In the genomic region with DNA sequence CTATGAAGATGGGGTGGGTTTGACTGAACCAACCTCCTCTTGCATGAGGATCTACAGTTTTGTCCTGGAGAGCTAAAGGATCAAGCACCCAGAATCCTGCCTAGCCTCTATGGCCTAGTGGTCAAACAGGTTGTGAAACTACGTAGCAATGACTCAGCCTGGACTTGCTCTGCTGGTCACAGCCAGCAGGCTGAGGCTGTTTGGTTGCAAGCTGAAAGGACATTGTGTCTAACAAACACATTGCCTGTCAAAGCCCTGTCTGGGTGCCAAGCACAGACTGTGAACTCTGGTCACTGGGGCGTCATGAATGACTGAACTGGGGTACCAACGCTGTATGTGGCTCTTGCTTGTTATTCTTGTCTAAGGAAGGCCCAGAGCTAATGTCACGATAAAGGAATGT, we compare ENCODE assay signal across 9 mouse cellular contexts. TPM values are rescaled to one million over a fixed set of nuclear protein-coding genes. Genes with fewer than 3 reads are reported as not detected.
DNase-seq lines count a peak whose midpoint lies in the region; ATAC-seq lines count a peak whose summit lies in the region.
"Had no signal": no experiment of that assay in that cellular context is flagged by ENCODE, and none has a peak within 500 bp of the region (broad histone marks: within the 10 kb centered on the region; RNA-seq: fewer than 3 reads in every experiment).

No protein-coding gene starts in this region.

- no peak overlapping the region for H3K4me3 ChIP-seq in heart, embryonic 12.5 days
- no peak overlapping the region for H3K4me3 ChIP-seq in kidney, embryonic 15.5 days (replicated peaks)
- H3K4me3 ChIP-seq in megakaryocyte, embryonic 14.5 days (replicated peaks) = peak overlapping the region; percentile 53
- H3K4me3 ChIP-seq in forebrain, embryonic 11.5 days (ENCODE audit: low read depth, low read length) = no peak overlapping the region
- H3K4me3 ChIP-seq in forebrain, embryonic 10.5 days = no peak overlapping the region

- no peaks in the 10 kb centered on the region for H3K4me1 ChIP-seq in heart, embryonic 12.5 days (replicated peaks)
- peaks cover 18% of the 10 kb centered on the region for H3K4me1 ChIP-seq in kidney, embryonic 15.5 days
- H3K4me1 ChIP-seq in megakaryocyte, embryonic 14.5 days = peaks cover 66% of the 10 kb centered on the region
- H3K4me1 ChIP-seq in forebrain, embryonic 11.5 days (replicated peaks; ENCODE audit: control insufficient read depth, insufficient read depth, low read length) = no peaks in the 10 kb centered on the region
- peaks cover 5% of the 10 kb centered on the region; the same call in 1 of the 2 replicates for H3K4me1 ChIP-seq in forebrain, embryonic 10.5 days

- no peak overlapping the region for H3K9ac ChIP-seq in heart, embryonic 12.5 days
- H3K9ac ChIP-seq in kidney, embryonic 15.5 days = no peak overlapping the region
- no peak overlapping the region for H3K9ac ChIP-seq in forebrain, embryonic 11.5 days (ENCODE audit: low read length)

- WGBS in heart, embryonic 12.5 days = 73% methylated on average over 4 of the region's 4 CpGs
- WGBS in kidney, embryonic 15.5 days = 67% methylated on average over 4 of the region's 4 CpGs
- 88% methylated on average over 4 of the region's 4 CpGs for WGBS in forebrain, embryonic 11.5 days
- 89% methylated on average over 4 of the region's 4 CpGs for WGBS in forebrain, embryonic 10.5 days

- H3K9me3 ChIP-seq in heart, embryonic 12.5 days (replicated peaks) = no peaks in the 10 kb centered on the region
- H3K9me3 ChIP-seq in kidney, embryonic 15.5 days (replicated peaks) = no peaks in the 10 kb centered on the region
- no peaks in the 10 kb centered on the region for H3K9me3 ChIP-seq in megakaryocyte, embryonic 14.5 days
- no peaks in the 10 kb centered on the region for H3K9me3 ChIP-seq in forebrain, embryonic 11.5 days (ENCODE audit: control insufficient read depth, low read length)
- no peaks in the 10 kb centered on the region for H3K9me3 ChIP-seq in forebrain, embryonic 10.5 days

- no peaks in the 10 kb centered on the region for H3K27me3 ChIP-seq in heart, embryonic 12.5 days (replicated peaks)
- no peaks in the 10 kb centered on the region for H3K27me3 ChIP-seq in kidney, embryonic 15.5 days
- no peaks in the 10 kb centered on the region for H3K27me3 ChIP-seq in megakaryocyte, embryonic 14.5 days (replicated peaks)
- no peaks in the 10 kb centered on the region for H3K27me3 ChIP-seq in forebrain, embryonic 11.5 days (ENCODE audit: control insufficient read depth, insufficient read depth, low read length)
- no peaks in the 10 kb centered on the region for H3K27me3 ChIP-seq in forebrain, embryonic 10.5 days (ENCODE audit: poor library complexity, severe bottlenecking)

- peak; percentile 91 for DNase-seq in heart, adult 11 months
- peak; percentile 64 for DNase-seq in adrenal gland, postnatal 10 days
- no peak for DNase-seq in forebrain, embryonic 11.5 days (ENCODE audit: low spot score)
- DNase-seq in gastrocnemius, adult 8-10 months (ENCODE audit: low spot score in 2 of 2) = no peak
- no peak for DNase-seq in forebrain, embryonic 10.5 days (ENCODE audit: extremely low spot score, low spot score)
- DNase-seq: heart, postnatal 10 days had no signal

- no peak overlapping the region for H3K27ac ChIP-seq in heart, embryonic 12.5 days (ENCODE audit: poor library complexity, severe bottlenecking)
- peak overlapping the region; percentile 58; the same call in 1 of the 2 replicates for H3K27ac ChIP-seq in kidney, embryonic 15.5 days
- H3K27ac ChIP-seq in forebrain, embryonic 11.5 days (ENCODE audit: low read depth, low read length) = no peak overlapping the region
- H3K27ac ChIP-seq in forebrain, embryonic 10.5 days = no peak overlapping the region

- ATAC-seq in heart, embryonic 12.5 days (ENCODE audit: insufficient number of reproducible peaks, low FRiP score) = no peak
- ATAC-seq in kidney, embryonic 15.5 days (replicated peaks; ENCODE audit: low FRiP score) = no peak
- no peak for ATAC-seq in forebrain, embryonic 11.5 days (replicated peaks; ENCODE audit: low FRiP score)

- no peaks in the 10 kb centered on the region for H3K36me3 ChIP-seq in heart, embryonic 12.5 days
- no peaks in the 10 kb centered on the region for H3K36me3 ChIP-seq in kidney, embryonic 15.5 days
- no peaks in the 10 kb centered on the region for H3K36me3 ChIP-seq in megakaryocyte, embryonic 14.5 days (replicated peaks; ENCODE audit: low read length)
- H3K36me3 ChIP-seq in forebrain, embryonic 11.5 days (ENCODE audit: control insufficient read depth, insufficient read depth, low read length) = no peaks in the 10 kb centered on the region
- no peaks in the 10 kb centered on the region for H3K36me3 ChIP-seq in forebrain, embryonic 10.5 days (replicated peaks)

- no peak overlapping the region for H3K4me2 ChIP-seq in heart, embryonic 12.5 days
- H3K4me2 ChIP-seq in kidney, embryonic 15.5 days = no peak overlapping the region
- no peak overlapping the region for H3K4me2 ChIP-seq in forebrain, embryonic 11.5 days (ENCODE audit: low read depth, low read length, severe bottlenecking)

RNA-seq across cellular contexts. Expression of a gene that starts 10.9 kb away (rescaled TPM):
- 16.4 and 18.2 TPM in 2 replicates for polyA plus RNA-seq in heart, embryonic 12.5 days (2016; fragmentation: Nextera tagmentation; extraction: Ambion mirVana)
- 10 to 100 TPM in 1 of 2 experiments, 1 to 10 TPM in 1; 8.2 to 10.6 TPM for total RNA-seq in adrenal gland, postnatal 10 days (2021)
- 25.2 and 25.6 TPM in 2 replicates for polyA plus RNA-seq in kidney, embryonic 15.5 days (2015; fragmentation: Nextera tagmentation; extraction: Ambion mirVana)
- 2.3 and 2.7 TPM in 2 replicates for polyA plus RNA-seq in megakaryocyte, embryonic 14.5 days (2012; ENCODE audit: insufficient read depth, low replicate concordance)
- polyA plus RNA-seq in forebrain, embryonic 11.5 days (2014; fragmentation: Nextera tagmentation; extraction: Ambion mirVana) = 27.2 and 31.8 TPM in 2 replicates
- 1 to 10 TPM; 2.2 to 4.9 (median 3.4) TPM for total RNA-seq in gastrocnemius, adult 8-10 months (2022)
- 39.8 and 41.8 TPM in 2 replicates for polyA plus RNA-seq in forebrain, embryonic 10.5 days (2016; fragmentation: Nextera tagmentation; extraction: Ambion mirVana)

RNA-seq across cellular contexts. Expression of a gene that starts 35.7 kb away (rescaled TPM):
- polyA plus RNA-seq in heart, embryonic 12.5 days (2016; fragmentation: Nextera tagmentation; extraction: Ambion mirVana) = 10.3 and 10.5 TPM in 2 replicates
- 10 to 100 TPM; 11.6 to 26.0 TPM for total RNA-seq in adrenal gland, postnatal 10 days (2021)
- 19.4 and 20.3 TPM in 2 replicates for polyA plus RNA-seq in kidney, embryonic 15.5 days (2015; fragmentation: Nextera tagmentation; extraction: Ambion mirVana)
- polyA plus RNA-seq in megakaryocyte, embryonic 14.5 days (2012; ENCODE audit: insufficient read depth, low replicate concordance) = 23.7 and 27.2 TPM in 2 replicates
- 9.4 and 9.5 TPM in 2 replicates for polyA plus RNA-seq in forebrain, embryonic 11.5 days (2014; fragmentation: Nextera tagmentation; extraction: Ambion mirVana)
- total RNA-seq in gastrocnemius, adult 8-10 months (2022) = 1 to 10 TPM; 2.1 to 2.5 (median 2.2) TPM
- 12.0 and 13.5 TPM in 2 replicates for polyA plus RNA-seq in forebrain, embryonic 10.5 days (2016; fragmentation: Nextera tagmentation; extraction: Ambion mirVana)

RNA-seq across cellular contexts. Expression of a gene that starts 52.3 kb away (rescaled TPM):
- 19.5 and 22.9 TPM in 2 replicates for polyA plus RNA-seq in heart, embryonic 12.5 days (2016; fragmentation: Nextera tagmentation; extraction: Ambion mirVana)
- total RNA-seq in adrenal gland, postnatal 10 days (2021) = 10 to 100 TPM; 31.9 to 39.0 TPM
- polyA plus RNA-seq in kidney, embryonic 15.5 days (2015; fragmentation: Nextera tagmentation; extraction: Ambion mirVana) = 25.6 and 27.3 TPM in 2 replicates
- polyA plus RNA-seq in megakaryocyte, embryonic 14.5 days (2012; ENCODE audit: insufficient read depth, low replicate concordance) = 2.1 and 3.0 TPM in 2 replicates
- polyA plus RNA-seq in forebrain, embryonic 11.5 days (2014; fragmentation: Nextera tagmentation; extraction: Ambion mirVana) = 29.3 and 30.5 TPM in 2 replicates
- 10 to 100 TPM; 10.2 to 13.1 (median 10.9) TPM for total RNA-seq in gastrocnemius, adult 8-10 months (2022)
- polyA plus RNA-seq in forebrain, embryonic 10.5 days (2016; fragmentation: Nextera tagmentation; extraction: Ambion mirVana) = 22.5 and 24.7 TPM in 2 replicates

RNA-seq across cellular contexts. Expression of a gene that starts 58.8 kb away (rescaled TPM):
- 1,373 and 1,377 TPM in 2 replicates for polyA plus RNA-seq in heart, embryonic 12.5 days (2016; fragmentation: Nextera tagmentation; extraction: Ambion mirVana)
- total RNA-seq in adrenal gland, postnatal 10 days (2021) = 100 to 1,000 TPM; 311 to 337 TPM
- polyA plus RNA-seq in kidney, embryonic 15.5 days (2015; fragmentation: Nextera tagmentation; extraction: Ambion mirVana) = 1,106 and 1,152 TPM in 2 replicates
- 55.6 and 352 TPM in 2 replicates for polyA plus RNA-seq in megakaryocyte, embryonic 14.5 days (2012; ENCODE audit: insufficient read depth, low replicate concordance)
- 905 and 906 TPM in 2 replicates for polyA plus RNA-seq in forebrain, embryonic 11.5 days (2014; fragmentation: Nextera tagmentation; extraction: Ambion mirVana)
- total RNA-seq in gastrocnemius, adult 8-10 months (2022) = 10 to 100 TPM; 48.3 to 57.9 (median 49.7) TPM
- 896 and 909 TPM in 2 replicates for polyA plus RNA-seq in forebrain, embryonic 10.5 days (2016; fragmentation: Nextera tagmentation; extraction: Ambion mirVana)

Comparison
In these comparisons a context has a peak if more than half of its experiments do, and no peak if none do; other contexts are left out.
1. DNase-seq: peak in heart, adult 11 months (single experiment) and adrenal gland, postnatal 10 days (single experiment); none in forebrain, embryonic 11.5 days (single experiment), gastrocnemius, adult 8-10 months (0 of 2) and forebrain, embryonic 10.5 days (single experiment).